Mouse (Mus musculus) myocyte (in vitro differentiated cells): Measurements from ENCODE around the gene Apbb1ip. TPM values are rescaled to one million over a fixed set of nuclear protein-coding genes. Genes with fewer than 3 reads are reported as not detected.

Experiments
- H3K27me3 ChIP-seq: one replicate; pipeline ENCODE4 v1.6.1; 2011; ENCODE audit not compliant: control insufficient read depth, insufficient read depth, insufficient read length
- H3K36me3 ChIP-seq: one replicate; pipeline ENCODE4 v1.6.1; 2011; ENCODE audit not compliant: control insufficient read depth, insufficient read depth
- H3K4me2 ChIP-seq: one replicate; pipeline ENCODE4 v1.6.1; 2011; ENCODE audit warnings: low read depth, control low read depth
- H3K4me3 ChIP-seq: one replicate; pipeline ENCODE4 v1.5.1; 2011; ENCODE audit warnings: mild to moderate bottlenecking, control low read depth, moderate library complexity
- H3K79me2 ChIP-seq: one replicate; pipeline ENCODE4 v1.6.1; 2011; ENCODE audit not compliant: control insufficient read depth, insufficient read depth
- H3ac ChIP-seq: one replicate; pipeline ENCODE4 v1.6.1; 2011; ENCODE audit not compliant: control insufficient read depth, insufficient read length
- CEBPB ChIP-seq: IDR thresholded peaks from 2 replicates; pipeline ENCODE4 v1.6.1; 2011; ENCODE audit warnings: mild to moderate bottlenecking, moderate library complexity; ENCODE audit not compliant: poor library complexity, insufficient read depth, severe bottlenecking
- E2F4 ChIP-seq: IDR thresholded peaks from one replicate; pipeline ENCODE4 v1.6.1; 2011; ENCODE audit warnings: mild to moderate bottlenecking, control low read depth, moderate library complexity; ENCODE audit not compliant: insufficient read depth
- MAX ChIP-seq: IDR thresholded peaks from one replicate; pipeline ENCODE4 v1.6.1; 2011; ENCODE audit warnings: low read depth, mild to moderate bottlenecking, control low read depth
- MYOD1 ChIP-seq, 3 experiments: IDR thresholded peaks; one replicate each; pipeline ENCODE4 v1.6.1; 2011; ENCODE audit warnings: control low read depth in 2 of 3, low read depth in 2 of 3, mild to moderate bottlenecking in 2 of 3, moderate library complexity in 1 of 3; ENCODE audit not compliant: insufficient read length in 2 of 3, control insufficient read depth in 1 of 3
- MYOG ChIP-seq, 3 experiments: IDR thresholded peaks; one replicate each; pipeline ENCODE4 v1.6.1; 2011; ENCODE audit warnings: control low read depth in 2 of 3, low read depth in 2 of 3, mild to moderate bottlenecking in 2 of 3; ENCODE audit not compliant: insufficient read length in 2 of 3, control insufficient read depth in 1 of 3, insufficient read depth in 1 of 3
- POLR2A ChIP-seq: IDR thresholded peaks from one replicate; pipeline ENCODE4 v1.6.1; 2011; ENCODE audit warnings: low read depth, mild to moderate bottlenecking, control low read depth, moderate library complexity; ENCODE audit not compliant: insufficient read length
- POLR2AphosphoS2 ChIP-seq: IDR thresholded peaks from one replicate; pipeline ENCODE4 v1.6.1; 2011; ENCODE audit warnings: low read depth, control low read depth; ENCODE audit not compliant: insufficient read length
- REST ChIP-seq: IDR thresholded peaks from one replicate; pipeline ENCODE4 v1.6.1; 2011; ENCODE audit warnings: mild to moderate bottlenecking, control low read depth, moderate library complexity; ENCODE audit not compliant: insufficient read depth, insufficient read length
- SRF ChIP-seq: IDR thresholded peaks from one replicate; pipeline ENCODE4 v1.6.1; 2011; ENCODE audit warnings: low read depth; ENCODE audit not compliant: control insufficient read depth, insufficient read length
- TCF12 ChIP-seq: IDR thresholded peaks from one replicate; pipeline ENCODE4 v1.6.1; 2011; ENCODE audit warnings: mild to moderate bottlenecking, control low read depth; ENCODE audit not compliant: poor library complexity, insufficient read depth, severe bottlenecking
- TCF3 ChIP-seq: IDR thresholded peaks from one replicate; pipeline ENCODE4 v1.6.1; 2011; ENCODE audit warnings: low read depth, control low read depth; ENCODE audit not compliant: insufficient read length
- USF1 ChIP-seq: IDR thresholded peaks from one replicate; pipeline ENCODE4 v1.6.1; 2011; ENCODE audit warnings: low read depth, mild to moderate bottlenecking, control low read depth, moderate library complexity
- polyA plus RNA-seq: library from polyadenylated mRNA; unstranded; fragments of >200 nt; fragmentation: generic; extraction: Trizol; gene quantifications from one replicate; pipeline ENCODE4 v1.2.1, GENCODE M21; 2012; ENCODE audit warnings: missing spikeins

Apbb1ip gene
- polyA plus RNA-seq, 1 experiment: 4.9 TPM

DNA sequence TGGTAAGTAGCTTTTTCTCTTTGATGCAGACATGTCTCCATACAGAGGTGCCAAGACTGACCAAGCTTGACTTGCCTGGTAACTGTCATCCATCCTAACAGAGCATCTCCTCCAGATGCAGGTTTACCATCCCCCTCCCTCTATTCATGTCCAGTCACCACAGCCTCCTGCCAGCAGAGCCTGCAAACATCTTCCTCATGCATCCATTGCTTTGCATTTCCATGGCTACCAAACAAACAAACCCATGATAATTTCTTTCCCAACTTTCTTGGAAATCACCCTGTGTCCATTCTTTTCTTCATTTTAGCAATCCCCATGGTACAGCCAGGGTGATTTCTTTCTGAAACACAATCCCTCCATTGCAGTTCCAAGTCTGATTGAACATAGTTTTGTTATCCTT is 2.6 kb upstream of the Apbb1ip start:
- Histone ChIP-seq H3K4me3 (no peak overlapping the region), H3K4me2 (no peak overlapping the region), H3K79me2 (no peaks in the 10 kb centered on the region), H3K27me3 (no peaks in the 10 kb centered on the region), H3K36me3 (no peaks in the 10 kb centered on the region), H3ac (no peak overlapping the region)
- no peak for TF ChIP-seq POLR2A
- TF ChIP-seq TCF3: no peak
- TF ChIP-seq USF1: no peak

DNA sequence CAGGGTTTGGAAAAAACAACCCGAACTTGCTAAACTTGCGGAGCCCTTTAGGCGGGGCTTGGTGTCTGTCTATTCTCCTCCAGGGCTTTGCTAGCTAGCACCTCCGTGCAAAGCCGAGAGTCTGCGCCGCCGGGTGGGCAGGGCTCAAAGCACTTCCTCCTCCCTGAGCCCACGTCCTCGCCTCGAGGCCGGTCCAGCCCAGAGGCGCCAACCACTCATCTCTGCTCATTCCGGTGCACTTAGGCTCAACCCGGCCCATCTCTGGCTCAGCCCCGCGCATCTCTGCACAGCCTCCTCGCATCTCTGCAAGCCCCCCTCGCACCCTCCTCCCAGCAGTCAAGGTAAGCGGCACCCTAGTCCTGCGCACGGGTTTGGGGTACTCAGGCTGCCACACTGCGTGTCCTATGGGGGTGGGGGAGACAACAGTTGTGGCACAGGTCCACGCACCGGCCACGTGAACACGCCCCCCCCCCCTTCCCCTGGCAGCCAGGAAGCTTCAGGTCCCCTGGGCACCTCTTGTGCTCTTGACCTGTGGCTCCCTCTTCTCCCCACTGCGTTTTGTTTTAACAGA is 372 bp downstream of the Apbb1ip start:
- H3ac ChIP-seq: no peak overlapping the region
- H3K79me2 ChIP-seq: no peaks in the 10 kb centered on the region
- H3K36me3 ChIP-seq: no peaks in the 10 kb centered on the region
- peak overlapping the region; percentile 29 for H3K4me3 ChIP-seq
- no peaks in the 10 kb centered on the region for H3K27me3 ChIP-seq
- H3K4me2 ChIP-seq: peak overlapping the region; percentile 68
- TF ChIP-seq MAX (no peak), POLR2A (peak; percentile 34)

GRCm38 (mm10) chr2:22775213-22775612 is 1.3 kb downstream of the Apbb1ip start:
- Histone ChIP-seq H3K4me2 (peak overlapping the region; percentile 68), H3K4me3 (peak overlapping the region; percentile 29), H3ac (no peak overlapping the region), H3K27me3 (no peaks in the 10 kb centered on the region), H3K36me3 (no peaks in the 10 kb centered on the region), H3K79me2 (no peaks in the 10 kb centered on the region)
- TF ChIP-seq CEBPB (no peak), MAX (no peak), MYOG (IDR thresholded peaks at IDR 0.05; ENCODE audit: control insufficient read depth in 1 of 3, insufficient read depth in 1 of 3, insufficient read length in 2 of 3, low read depth in 2 of 3) (no peak), POLR2AphosphoS2 (no peak), USF1 (no peak), POLR2A (no peak), MYOD1 (IDR thresholded peaks at IDR 0.05; ENCODE audit: control insufficient read depth in 1 of 3, insufficient read length in 2 of 3, low read depth in 2 of 3) (no peak), TCF12 (no peak), E2F4 (no peak), SRF (no peak)

DNA sequence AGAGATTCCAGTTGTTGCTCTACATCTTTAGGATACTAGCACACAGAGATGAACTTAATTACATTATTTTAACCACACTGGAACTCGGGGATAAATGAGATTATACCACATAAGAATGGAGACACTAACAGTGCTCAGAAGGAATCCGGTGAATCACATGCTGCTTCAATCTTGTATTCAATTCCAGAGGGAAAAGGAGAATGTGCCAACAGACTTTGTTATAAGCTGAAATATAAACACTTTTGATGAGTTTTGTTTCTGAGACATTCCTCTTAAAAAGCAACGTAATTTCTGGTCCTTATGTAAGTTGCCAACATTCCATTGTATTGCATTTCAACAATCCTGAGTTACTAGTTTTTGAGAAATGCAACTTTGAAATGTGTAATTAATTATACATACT is 1.8 kb downstream of the Apbb1ip start:
- Histone ChIP-seq H3K27me3 (no peaks in the 10 kb centered on the region), H3K4me2 (peak overlapping the region; percentile 68), H3ac (no peak overlapping the region), H3K4me3 (peak overlapping the region; percentile 29), H3K79me2 (no peaks in the 10 kb centered on the region), H3K36me3 (no peaks in the 10 kb centered on the region)
- no peak for TF ChIP-seq USF1
- TF ChIP-seq SRF: no peak
- no peak for TF ChIP-seq POLR2AphosphoS2
- no peak for TF ChIP-seq MAX
- TF ChIP-seq MYOG (IDR thresholded peaks at IDR 0.05; ENCODE audit: control insufficient read depth in 1 of 3, insufficient read depth in 1 of 3, insufficient read length in 2 of 3, low read depth in 2 of 3): no peak
- no peak for TF ChIP-seq POLR2A
- TF ChIP-seq CEBPB: no peak
- TF ChIP-seq MYOD1 (IDR thresholded peaks at IDR 0.05; ENCODE audit: control insufficient read depth in 1 of 3, insufficient read length in 2 of 3, low read depth in 2 of 3): no peak
- no peak for TF ChIP-seq REST
- TF ChIP-seq TCF12: no peak
- no peak for TF ChIP-seq TCF3
- TF ChIP-seq E2F4: no peak

DNA sequence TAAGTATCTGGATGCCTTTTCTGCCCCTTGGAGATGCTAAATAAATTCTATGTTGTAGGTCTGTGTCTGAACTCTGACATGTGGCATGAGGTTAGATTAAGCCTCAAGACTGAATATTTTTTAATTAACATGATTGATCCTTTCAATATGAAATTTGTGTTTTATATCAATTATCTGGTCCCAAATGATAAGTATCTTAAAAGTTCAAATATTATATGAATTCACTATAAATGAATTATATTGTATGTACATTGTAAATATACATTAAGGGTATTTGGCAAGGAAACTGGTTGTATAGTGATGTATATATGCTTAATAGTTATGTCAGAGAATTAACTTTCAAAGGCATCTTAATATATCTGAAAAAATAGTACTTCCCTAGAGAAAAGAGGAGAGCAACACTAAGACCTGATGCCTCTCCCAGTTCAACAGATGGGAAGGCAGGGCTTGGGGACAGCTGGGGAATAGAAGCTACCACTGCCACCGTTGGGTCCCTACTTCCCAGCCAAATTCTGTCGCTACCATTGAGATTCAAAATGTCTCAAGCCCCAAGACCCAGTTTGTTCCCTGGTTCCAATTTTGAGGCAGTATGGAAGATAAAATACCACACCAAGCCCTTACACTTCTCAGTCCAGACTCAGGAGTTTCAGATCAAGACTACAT is 2.8 kb downstream of the Apbb1ip start:
- Histone ChIP-seq H3ac (no peak overlapping the region), H3K36me3 (no peaks in the 10 kb centered on the region), H3K4me2 (no peak overlapping the region), H3K79me2 (no peaks in the 10 kb centered on the region), H3K4me3 (no peak overlapping the region), H3K27me3 (no peaks in the 10 kb centered on the region)
- TF ChIP-seq POLR2AphosphoS2 (no peak), E2F4 (no peak), REST (no peak), SRF (no peak), MAX (no peak), TCF12 (no peak), MYOG (IDR thresholded peaks at IDR 0.05; ENCODE audit: control insufficient read depth in 1 of 3, insufficient read depth in 1 of 3, insufficient read length in 2 of 3, low read depth in 2 of 3) (no peak), MYOD1 (IDR thresholded peaks at IDR 0.05; ENCODE audit: control insufficient read depth in 1 of 3, insufficient read length in 2 of 3, low read depth in 2 of 3) (no peak), POLR2A (no peak), CEBPB (no peak), TCF3 (no peak), USF1 (no peak)
